Mouse (Mus musculus) cerebellum, adult 2 months (tissue): ENCODE results near the gene 4930519G04Rik. TPM values are rescaled to one million over a fixed set of nuclear protein-coding genes. Genes with fewer than 3 reads are reported as not detected.
A peak's percentile ranks its signal among the peaks of the same experiment; 100 is the strongest.
"Not testable (repeated sequence)": the region's sequence is repeated elsewhere in the genome, so short reads cannot be mapped to it uniquely, and the experiment has no call there.

Source experiments
- DNase-seq, 2 experiments: peaks; one replicate each; pipeline ENCODE4 v3.0.0; 2021
- H3K27ac ChIP-seq: fragments of 200-500 bp; 2 replicates; pipeline ENCODE4 v1.5.1; 2012; ENCODE audit warnings: low read length, control low read depth, inconsistent platforms; ENCODE audit not compliant: insufficient read depth
- H3K27me3 ChIP-seq: fragments of 200-500 bp; 2 replicates; pipeline ENCODE4 v1.6.1; 2012; ENCODE audit warnings: inconsistent platforms, mild to moderate bottlenecking, low read length, moderate library complexity; ENCODE audit not compliant: control insufficient read depth, insufficient read depth
- H3K4me1 ChIP-seq: fragments of 200-500 bp; 2 replicates; pipeline ENCODE4 v1.6.1; 2011; ENCODE audit warnings: low read length; ENCODE audit not compliant: control insufficient read depth, insufficient read depth
- H3K4me3 ChIP-seq: fragments of 200-500 bp; replicated peaks from 2 replicates; pipeline ENCODE3; 2011; ENCODE audit warnings: mild to moderate bottlenecking, low read depth, low read length, control low read depth; ENCODE audit not compliant: insufficient read depth
- CTCF ChIP-seq: fragments of 200-500 bp; IDR thresholded peaks from 2 replicates; pipeline ENCODE4 v1.5.1; 2011; ENCODE audit warnings: low read depth, mild to moderate bottlenecking, control low read depth, low read length, moderate library complexity, borderline replicate concordance; ENCODE audit not compliant: insufficient read depth
- POLR2A ChIP-seq: fragments of 200-500 bp; IDR thresholded peaks from 2 replicates; pipeline ENCODE4 v1.6.1; 2011; ENCODE audit warnings: low read length, control low read depth, borderline replicate concordance; ENCODE audit not compliant: insufficient read depth
- WGBS: fragments of 180-500 bp; shearing (Covaris S2); methylation state at CpG from one replicate; pipeline ENCODE4 v1.1.7; 2018; 5-methylcytosine and 5-hydroxymethylcytosine counted together
- polyA plus RNA-seq: library from polyadenylated mRNA; depleted of rRNA; stranded (reverse); fragments of >200 nt; gene quantifications from 2 replicates; pipeline ENCODE4 v1.2.3, GENCODE M21; 2012

Gene 4930519G04Rik
- polyA plus RNA-seq, 1 experiment: not detected

GRCm38 (mm10) chr5:114858582-114858981 is 5.1 kb downstream of the 4930519G04Rik start, which contains the start of gene Gm9936:
Gene Gm9936, minus strand, starts transcription at chr5:114858682.
- Histone ChIP-seq H3K4me1 (peaks cover 5% of the 10 kb centered on the region; the same call in 1 of the 2 replicates), H3K27me3 (no peaks in the 10 kb centered on the region), H3K27ac (no peak within 1 kb of the TSS), H3K4me3 (peak within 1 kb of the TSS; percentile 57)
- TF ChIP-seq CTCF: no peak
- TF ChIP-seq POLR2A: no peak
- DNase-seq: no peak
- WGBS: 90% methylated on average over 12 of the region's 12 CpGs

- H3K4me3 ChIP-seq: peak overlapping the region; percentile 57
- H3K27me3 ChIP-seq: no peaks in the 10 kb centered on the region
- peaks cover 5% of the 10 kb centered on the region; the same call in 1 of the 2 replicates for H3K4me1 ChIP-seq
- H3K27ac ChIP-seq: no peak overlapping the region
- TF ChIP-seq POLR2A (no peak), CTCF (peak; percentile 87)
- DNase-seq: peak; percentile 75 to 84
- 4% methylated on average over 18 of the region's 18 CpGs for WGBS
These were observed 5.8 kb downstream of the 4930519G04Rik start for GRCm38 (mm10) chr5:114859253-114859652.

GRCm38 (mm10) chr5:114861730-114862129 is 8.3 kb downstream of the 4930519G04Rik start:
- no peaks in the 10 kb centered on the region for H3K27me3 ChIP-seq
- WGBS: 50% methylated on average over 6 of the region's 6 CpGs
- no peak for TF ChIP-seq POLR2A
- TF ChIP-seq CTCF: no peak

GRCm38 (mm10) chr5:114864813-114865212 is 11.3 kb downstream of the 4930519G04Rik start:
- Histone ChIP-seq H3K27ac (no peak overlapping the region), H3K27me3 (no peaks in the 10 kb centered on the region), H3K4me1 (no peaks in the 10 kb centered on the region), H3K4me3 (no peak overlapping the region)
- TF ChIP-seq POLR2A (no peak), CTCF (no peak)
- no peak for DNase-seq
- 73% methylated on average over 7 of the region's 7 CpGs for WGBS

More at GRCm38 (mm10) chr5:114861730-114862129, 8.3 kb downstream of the 4930519G04Rik start:
- no peak for DNase-seq
- Histone ChIP-seq H3K27ac (no peak overlapping the region), H3K4me3 (no peak overlapping the region), H3K4me1 (peaks cover 5% of the 10 kb centered on the region; the same call in 1 of the 2 replicates)

- WGBS: 75% methylated on average over 12 of the region's 12 CpGs
- no peaks in the 10 kb centered on the region for H3K4me1 ChIP-seq
- H3K4me3 ChIP-seq: no peak overlapping the region
- DNase-seq: no peak
- H3K27me3 ChIP-seq: no peaks in the 10 kb centered on the region
- no peak overlapping the region for H3K27ac ChIP-seq
- TF ChIP-seq CTCF (no peak), POLR2A (no peak)
These were observed 11.8 kb downstream of the 4930519G04Rik start for GRCm38 (mm10) chr5:114865279-114865678.

- TF ChIP-seq CTCF (no peak), POLR2A (no peak)
- DNase-seq: no peak
- WGBS: 41% methylated on average over 6 of the region's 6 CpGs
- no peak overlapping the region for H3K4me3 ChIP-seq
- H3K27ac ChIP-seq: no peak overlapping the region
- H3K4me1 ChIP-seq: no peaks in the 10 kb centered on the region
- no peaks in the 10 kb centered on the region for H3K27me3 ChIP-seq
These were observed 22.4 kb downstream of the 4930519G04Rik start for GRCm38 (mm10) chr5:114875858-114876257.

GRCm38 (mm10) chr5:114876331-114876730 is 22.9 kb downstream of the 4930519G04Rik start:
- Histone ChIP-seq H3K27me3 (no peaks in the 10 kb centered on the region), H3K4me1 (no peaks in the 10 kb centered on the region), H3K27ac (no peak overlapping the region), H3K4me3 (no peak overlapping the region)
- 51% methylated on average over 6 of the region's 6 CpGs for WGBS
- TF ChIP-seq CTCF: no peak
- TF ChIP-seq POLR2A: no peak
- no peak for DNase-seq

GRCm38 (mm10) chr5:114877487-114877886 is 24.0 kb downstream of the 4930519G04Rik start:
- H3K4me3 ChIP-seq: no peak overlapping the region
- no peaks in the 10 kb centered on the region for H3K4me1 ChIP-seq
- TF ChIP-seq POLR2A (no peak), CTCF (no peak)
- H3K27me3 ChIP-seq: no peaks in the 10 kb centered on the region
- WGBS: 53% methylated on average over 7 of the region's 7 CpGs
- H3K27ac ChIP-seq: no peak overlapping the region
- DNase-seq: no peak

GRCm38 (mm10) chr5:114879399-114879798 is 25.9 kb downstream of the 4930519G04Rik start:
- H3K27ac ChIP-seq: no peak overlapping the region
- TF ChIP-seq CTCF: no peak
- TF ChIP-seq POLR2A: no peak
- no peak for DNase-seq
- no peaks in the 10 kb centered on the region for H3K27me3 ChIP-seq
- 74% methylated on average over 13 of the region's 13 CpGs for WGBS
- H3K4me3 ChIP-seq: no peak overlapping the region
- H3K4me1 ChIP-seq: no peaks in the 10 kb centered on the region

GRCm38 (mm10) chr5:114882319-114882718 is 28.9 kb downstream of the 4930519G04Rik start:
- not testable (repeated sequence) for H3K4me1 ChIP-seq, H3K4me3 ChIP-seq, H3K27me3 ChIP-seq, H3K27ac ChIP-seq, DNase-seq
- WGBS: 94% methylated on average over 7 of the region's 7 CpGs
